Mouse (Mus musculus) erythroid progenitor cell, adult 5-6 weeks (primary cell): Measurements from ENCODE around the gene Gm10053. TPM values are rescaled to one million over a fixed set of nuclear protein-coding genes. Genes with fewer than 3 reads are reported as not detected.

ENCODE experiments used
- ATAC-seq: replicated peaks from 2 replicates; pipeline ENCODE4 v1.8.0; 2016; ENCODE audit warnings: moderate number of reproducible peaks, mild to moderate bottlenecking, moderate TSS enrichment, inconsistent platforms; ENCODE audit not compliant: poor library complexity, low FRiP score, severe bottlenecking
- total RNA-seq, 2 experiments: library from RNA; stranded (forward) in 1 of 2; stranded (reverse) in 1 of 2; fragments of 150-400 nt in 1 of 2; fragments of 186-747, 209-891 nt in 1 of 2; gene quantifications; 2 replicates each; pipeline versions ENCODE4 v1.2.3 to v1.2.4; 2015 to 2017; ENCODE audit warnings: low replicate concordance in 2 of 2

The Gm10053 gene
- total RNA-seq, 2 experiments from 2014 or later = 9.8 to 65.8 TPM

GRCm38 (mm10) chr19:24898737-24899577 lies 23.5 kb downstream of the Gm10053 start:
- no peak for ATAC-seq

DNA sequence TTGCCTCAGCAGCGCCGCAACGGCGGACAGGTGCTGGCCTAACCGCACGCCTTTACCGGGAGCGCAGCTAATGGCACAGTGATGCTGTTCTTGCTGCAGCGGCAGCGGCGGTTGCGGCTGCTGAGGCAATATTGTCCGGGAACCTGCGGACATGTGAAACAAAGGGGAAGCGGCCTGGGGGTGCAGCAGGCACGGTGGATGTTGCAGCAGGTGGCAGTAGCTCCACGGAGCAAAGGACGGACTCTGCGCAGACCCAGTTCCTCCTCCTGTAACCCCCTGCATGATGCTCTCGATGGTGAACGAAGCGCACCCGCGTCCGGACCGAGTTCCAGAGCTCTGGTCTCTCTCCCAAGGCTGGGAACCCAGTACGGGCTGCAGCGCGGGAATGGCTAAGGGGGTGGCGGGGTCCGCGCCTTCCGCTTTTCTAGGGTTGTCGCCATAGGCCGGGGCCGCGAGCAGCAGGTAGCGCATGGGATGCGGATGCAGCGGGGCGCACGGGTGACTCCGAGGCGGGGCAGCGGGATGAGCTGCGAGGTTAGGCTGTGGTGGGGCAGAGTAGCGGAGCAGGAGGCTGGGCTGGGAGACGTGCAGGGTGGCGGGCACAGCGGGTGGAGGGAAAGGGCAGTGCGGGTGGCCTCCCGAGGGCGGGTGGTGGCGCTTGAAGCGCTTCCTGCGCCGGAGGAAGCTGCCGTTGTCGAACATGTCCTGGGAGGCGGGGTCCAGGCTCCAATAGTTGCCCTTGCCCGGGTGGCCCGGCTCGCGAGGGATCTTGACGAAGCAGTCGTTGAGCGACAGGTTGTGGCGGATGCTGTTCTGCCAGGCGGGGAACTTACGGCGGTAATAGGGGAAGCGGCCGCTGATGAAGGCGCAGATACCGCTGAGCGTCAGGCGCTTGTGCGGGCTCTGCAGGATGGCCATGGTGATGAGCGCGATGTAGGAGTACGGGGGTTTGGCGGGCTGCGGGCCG lies 24.4 kb downstream of the Gm10053 start:
- no peak for ATAC-seq

DNA sequence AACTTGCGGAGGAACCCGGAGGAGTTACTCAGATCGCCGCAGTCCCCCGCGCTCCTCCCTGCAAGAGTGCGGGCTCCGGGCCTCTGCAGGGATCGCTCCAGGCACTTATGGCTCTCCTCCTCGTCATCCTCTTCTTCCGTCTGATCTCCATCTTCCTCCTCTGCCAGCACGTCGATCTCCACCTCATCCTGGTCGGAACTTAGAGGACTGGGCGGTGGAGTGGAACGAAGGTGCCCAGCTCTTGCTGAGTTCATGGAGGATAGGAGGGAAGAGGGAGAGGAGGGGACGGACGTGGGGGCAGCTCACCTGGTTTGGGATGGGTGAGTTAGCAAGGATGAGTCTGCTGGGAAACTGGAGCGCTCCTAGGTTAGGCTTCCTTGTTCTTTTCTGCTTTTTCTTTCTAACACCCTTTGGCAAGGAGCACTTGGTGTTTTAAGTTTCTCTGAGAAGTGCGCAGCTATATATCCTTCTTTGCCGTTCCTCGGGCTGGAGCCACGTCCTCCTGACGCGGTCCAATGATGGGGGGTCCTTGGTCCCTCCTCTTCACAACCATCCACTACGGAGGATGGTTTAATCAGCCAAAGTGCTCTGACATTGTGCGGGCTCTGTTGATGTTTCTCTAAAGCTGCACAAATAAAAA lies 25.2 kb downstream of the Gm10053 start, which contains the start of gene Foxd4:
Foxd4 (minus strand) TSS at position 617 of the 640 bp plus-strand sequence.
- ATAC-seq = no peak

GRCm38 (mm10) chr19:24901666-24902065 lies 26.2 kb downstream of the Gm10053 start:
- no peak for ATAC-seq

DNA sequence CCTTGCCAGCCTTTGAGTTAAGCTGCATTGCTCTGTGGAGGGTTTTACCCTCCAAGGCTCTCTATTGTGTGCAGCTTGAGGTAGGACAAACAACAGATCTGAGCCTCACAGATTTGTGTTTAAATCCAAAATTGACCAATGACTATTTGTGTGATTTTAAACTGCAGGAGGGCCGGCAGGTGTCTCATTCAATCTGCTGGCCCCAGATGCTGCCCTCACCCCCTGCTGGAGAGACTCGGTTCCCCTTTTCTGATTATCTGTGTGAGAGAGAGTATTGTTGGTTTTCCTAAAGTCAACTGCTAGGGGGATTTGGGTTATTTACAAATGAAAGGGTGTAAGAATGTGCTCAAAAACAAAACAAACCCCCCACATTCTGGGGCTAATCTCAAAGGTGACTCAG lies 26.8 kb downstream of the Gm10053 start:
- ATAC-seq = no peak

DNA sequence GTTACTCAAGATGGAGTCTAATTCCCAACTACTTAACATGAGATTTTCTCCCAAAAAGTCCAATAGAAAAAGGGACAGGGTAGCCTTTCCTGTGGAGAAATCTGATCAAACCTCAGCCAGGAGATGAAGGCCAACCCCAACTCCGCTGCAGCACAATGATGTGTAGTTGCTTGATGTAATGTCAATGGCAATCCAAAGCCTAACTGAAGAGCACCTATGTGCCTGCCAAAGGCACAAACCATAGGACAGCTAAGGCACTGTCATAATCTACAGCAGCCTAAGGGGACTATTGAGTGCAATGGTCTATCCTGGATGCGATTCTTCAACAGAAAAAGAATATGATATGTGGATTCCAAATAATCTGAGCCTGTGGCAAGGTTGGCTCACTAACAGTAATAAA lies 27.3 kb downstream of the Gm10053 start:
- ATAC-seq = no peak

DNA sequence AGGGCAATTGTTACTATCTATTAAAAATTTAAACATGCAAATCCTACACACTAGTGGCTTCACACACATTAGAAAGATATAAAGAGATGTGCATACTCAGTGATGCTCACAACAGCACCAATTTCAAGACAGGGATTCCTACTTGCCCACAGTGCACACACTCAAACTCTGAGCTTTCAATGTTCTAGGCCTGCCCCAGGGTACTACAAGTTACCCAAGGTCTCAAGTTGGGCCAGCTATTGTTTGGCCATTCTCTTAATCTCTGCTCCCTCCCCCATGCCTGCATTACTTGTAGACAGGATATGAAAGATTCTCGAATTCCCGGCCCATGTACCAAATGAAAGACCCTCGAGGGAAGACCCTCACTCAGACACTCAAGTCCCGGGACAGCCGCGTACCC lies 32.2 kb downstream of the Gm10053 start:
- no peak for ATAC-seq

- ATAC-seq = no peak
Observed at GRCm38 (mm10) chr19:24908385-24909155, 33.1 kb downstream of the Gm10053 start.

- ATAC-seq = no peak
Observed at GRCm38 (mm10) chr19:24920866-24921265, 45.4 kb downstream of the Gm10053 start.

Other genes with a start within 250 kb of the Gm10053 start
- not detected in 2 replicates for gene Tmem252, start 201.7 kb upstream of the Gm10053 start, total RNA-seq (2015; ENCODE audit: low replicate concordance)
- gene Tmem252, start 201.7 kb upstream of the Gm10053 start, total RNA-seq (2017; ENCODE audit: low replicate concordance) = not detected in 2 replicates
- gene Pgm5, start 13.8 kb upstream of the Gm10053 start, total RNA-seq (2015; ENCODE audit: low replicate concordance) = not detected in 2 replicates
- gene Pgm5, start 13.8 kb upstream of the Gm10053 start, total RNA-seq (2017; ENCODE audit: low replicate concordance) = not detected in 2 replicates
- gene Foxd4, start 25.5 kb downstream of the Gm10053 start, total RNA-seq (2015; ENCODE audit: low replicate concordance) = 1.1 TPM in 1 of 2 replicates, not detected in the other
- gene Foxd4, start 25.5 kb downstream of the Gm10053 start, total RNA-seq (2017; ENCODE audit: low replicate concordance) = not detected in 2 replicates
- gene Cbwd1, start 85.9 kb downstream of the Gm10053 start, total RNA-seq (2015; ENCODE audit: low replicate concordance) = 8.3 and 8.8 TPM in 2 replicates
- gene Cbwd1, start 85.9 kb downstream of the Gm10053 start, total RNA-seq (2017; ENCODE audit: low replicate concordance) = 19.4 and 21.6 TPM in 2 replicates
- 28.1 and 33.5 TPM in 2 replicates for gene Dock8, start 123.8 kb downstream of the Gm10053 start, total RNA-seq (2015; ENCODE audit: low replicate concordance)
- gene Dock8, start 123.8 kb downstream of the Gm10053 start, total RNA-seq (2017; ENCODE audit: low replicate concordance) = 14.5 and 68.5 TPM in 2 replicates